Mouse (Mus musculus): ENCODE data around the gene Rgs13.
"Not testable (repeated sequence)": the region's sequence is repeated elsewhere in the genome, so short reads cannot be mapped to it uniquely, and the experiment has no call there.

Gene Rgs13

DNA sequence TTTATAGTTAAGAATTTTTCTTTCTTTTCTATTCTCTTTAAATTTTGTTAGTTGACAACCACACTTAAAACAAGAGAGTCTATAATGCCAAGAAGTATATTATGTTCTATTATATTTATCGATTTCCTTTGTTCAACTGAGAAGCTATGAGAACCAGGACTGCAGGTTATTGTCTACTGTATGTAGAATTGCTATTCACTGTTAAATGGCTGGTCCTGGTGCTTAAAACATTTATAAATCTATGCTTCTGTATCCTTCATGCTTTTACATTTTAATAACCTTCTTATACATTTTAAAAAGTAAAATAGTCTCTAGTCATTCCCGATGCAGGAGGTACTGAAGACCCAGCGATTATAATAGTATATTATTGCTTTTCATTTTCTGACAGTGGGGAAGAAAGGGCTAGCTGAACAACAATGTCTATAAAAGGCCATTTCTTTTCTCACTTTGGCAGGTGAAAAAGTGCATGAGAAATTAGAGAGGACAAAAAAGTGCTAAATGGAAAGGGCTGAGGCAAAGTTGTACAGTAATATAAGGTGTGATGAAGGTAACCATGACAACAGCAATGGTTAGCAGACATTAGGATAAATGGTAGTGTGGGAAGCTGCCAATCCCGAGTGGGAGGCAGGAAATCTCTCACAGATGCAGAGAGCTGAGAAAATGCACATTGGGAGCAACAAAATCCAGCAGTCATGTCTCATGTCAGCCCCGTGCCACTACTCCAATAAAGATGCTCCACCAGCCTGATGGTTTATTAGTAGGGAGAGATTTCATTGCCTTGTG lies 25.6 kb downstream of the Rgs13 start:
- DNase-seq, result no peak

GRCm38 (mm10) chr1:144149997-144150396 lies 27.2 kb downstream of the Rgs13 start:
- no peak for DNase-seq

GRCm38 (mm10) chr1:144141398-144141797 lies 35.8 kb downstream of the Rgs13 start:
- DNase-seq, result not testable (repeated sequence)

DNA sequence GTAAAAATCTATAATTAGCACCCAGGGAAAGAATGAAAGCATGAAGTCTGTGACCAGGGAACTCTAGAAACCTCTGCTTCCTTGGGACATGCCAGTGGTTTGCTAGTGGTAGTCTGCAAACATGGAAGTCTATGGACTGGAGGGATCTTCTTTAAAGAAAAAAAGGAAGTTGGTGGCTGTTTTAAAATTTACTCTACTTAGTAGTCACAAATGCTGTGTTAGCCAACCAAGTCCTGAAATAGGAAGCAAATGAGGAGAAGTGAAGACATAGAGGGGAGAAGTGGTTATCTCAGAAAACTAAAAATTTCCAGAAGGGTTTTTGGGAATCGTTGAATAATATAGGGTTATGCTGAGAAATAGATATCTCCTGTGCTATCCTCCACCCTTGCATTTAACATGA lies 37.3 kb downstream of the Rgs13 start:
- DNase-seq, result no peak

- no peak for DNase-seq
Observed at GRCm38 (mm10) chr1:144127965-144128364, 49.2 kb downstream of the Rgs13 start.

DNA sequence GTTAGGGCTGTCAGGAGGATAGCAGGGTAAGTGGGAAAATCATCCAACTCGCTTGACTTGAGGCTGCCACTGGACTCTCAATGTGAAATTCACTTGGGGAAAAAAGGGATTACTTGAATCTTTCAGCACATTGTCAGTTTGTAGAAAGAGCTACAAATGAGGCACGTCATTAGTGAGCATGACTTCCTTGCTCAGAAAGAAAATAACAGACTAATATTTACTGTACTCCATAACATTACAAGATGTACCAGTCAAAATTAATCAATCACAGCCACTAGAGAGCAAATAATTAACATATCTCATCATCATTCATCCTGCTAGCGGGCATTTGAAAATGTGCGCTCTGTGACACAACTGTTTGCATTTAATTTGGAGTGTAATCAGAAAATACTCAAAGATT lies 57.1 kb downstream of the Rgs13 start:
- no peak for DNase-seq

DNA sequence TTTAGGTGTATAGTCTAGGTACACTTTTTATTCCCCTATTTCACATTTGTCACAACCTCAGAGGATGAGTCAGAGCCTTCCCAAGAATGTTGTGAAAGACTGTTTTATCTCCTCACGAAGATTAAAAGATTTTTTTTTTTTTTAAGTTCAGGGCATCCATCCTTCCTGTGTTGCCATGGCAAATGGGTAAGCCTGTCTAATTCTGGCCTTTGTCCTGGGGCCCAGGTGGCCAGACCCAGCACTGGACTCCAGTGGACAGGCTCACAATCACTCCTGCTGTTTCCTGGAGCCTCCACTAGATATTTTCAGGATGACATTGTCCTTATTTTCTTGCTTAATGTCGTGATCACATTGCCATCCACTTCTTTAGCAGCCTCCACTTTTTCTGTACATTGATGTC lies 57.7 kb downstream of the Rgs13 start:
- no peak for DNase-seq

GRCm38 (mm10) chr1:144115848-144116727 lies 61.1 kb downstream of the Rgs13 start:
- peak in 1 of 2 experiments; percentile 18 for DNase-seq

GRCm38 (mm10) chr1:144113438-144114074 lies 63.6 kb downstream of the Rgs13 start:
- peak; percentile 23 to 57 for DNase-seq

DNA sequence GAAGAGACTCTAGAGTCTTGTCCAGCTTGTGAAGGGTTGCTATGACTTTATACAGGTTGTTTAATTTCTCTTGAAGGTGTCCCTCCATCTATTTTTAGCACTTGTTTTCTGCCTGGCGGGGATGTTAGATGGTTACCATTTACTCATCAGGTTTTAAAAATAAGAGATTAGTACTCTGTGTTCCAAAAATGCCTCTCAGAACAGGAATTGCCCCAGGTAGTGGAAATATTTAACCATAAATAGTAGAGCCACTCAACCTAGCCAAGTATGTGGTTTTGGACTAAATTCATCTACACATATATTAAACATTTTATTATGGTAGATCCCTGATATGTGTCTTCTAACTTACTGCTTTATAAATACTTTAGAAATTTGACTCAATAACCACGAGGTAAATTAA lies 64.2 kb downstream of the Rgs13 start:
- peak; percentile 6 to 49 for DNase-seq

GRCm38 (mm10) chr1:144098587-144099258 lies 78.4 kb downstream of the Rgs13 start:
- DNase-seq, result no peak

GRCm38 (mm10) chr1:144090410-144090809 lies 86.8 kb downstream of the Rgs13 start:
- no peak for DNase-seq
